Mouse (Mus musculus) heart, postnatal 0 days (tissue): ENCODE results near the gene Ccdc3. TPM values are rescaled to one million over a fixed set of nuclear protein-coding genes. Genes with fewer than 3 reads are reported as not detected.

Source experiments
- ATAC-seq: fragments of 200-750 bp; cut with Nextera tagmentation; 2 replicates; pipeline ENCODE4 v1.8.0; 2017; ENCODE audit warnings: low read depth, moderate number of reproducible peaks, moderate library complexity; ENCODE audit not compliant: insufficient read depth
- DNase-seq: peaks from one replicate; pipeline ENCODE4 v3.0.0-alpha.2; 2016; ENCODE audit warnings: low spot score
- H3K27ac ChIP-seq: fragments of 300-500 bp; sonication (generic); 2 replicates; pipeline ENCODE4 v1.5.1; 2014; ENCODE audit warnings: low read depth, mild to moderate bottlenecking
- H3K27me3 ChIP-seq: fragments of 300-500 bp; sonication (generic); 2 replicates; pipeline ENCODE4 v1.6.1; 2014; ENCODE audit warnings: low read length, mixed read lengths; ENCODE audit not compliant: control insufficient read depth, insufficient read depth
- H3K36me3 ChIP-seq: fragments of 300-500 bp; sonication (generic); replicated peaks from 2 replicates; pipeline ENCODE4 v1.6.1; 2014; ENCODE audit warnings: low read length, mixed read lengths; ENCODE audit not compliant: control insufficient read depth, insufficient read depth
- H3K4me1 ChIP-seq: fragments of 300-500 bp; sonication (generic); 2 replicates; pipeline ENCODE4 v1.6.1; 2014; ENCODE audit warnings: antibody characterized with exemption; ENCODE audit not compliant: control insufficient read depth, insufficient read depth
- H3K4me2 ChIP-seq: fragments of 300-500 bp; sonication (generic); 2 replicates; pipeline ENCODE4 v1.6.1; 2014; ENCODE audit warnings: low read depth, mild to moderate bottlenecking, low read length, moderate library complexity
- H3K4me3 ChIP-seq: fragments of 300-500 bp; sonication (generic); 2 replicates; pipeline ENCODE4 v1.5.1; 2014; ENCODE audit warnings: low read depth, low read length
- H3K9ac ChIP-seq: fragments of 300-500 bp; sonication (generic); replicated peaks from 2 replicates; pipeline ENCODE4 v1.6.1; 2014; ENCODE audit warnings: low read depth, low read length, mixed read lengths
- H3K9me3 ChIP-seq: fragments of 300-500 bp; sonication (generic); replicated peaks from 2 replicates; pipeline ENCODE4 v1.6.1; 2016; ENCODE audit warnings: low read length; ENCODE audit not compliant: control insufficient read depth
- CTCF ChIP-seq: IDR thresholded peaks from 2 replicates; pipeline ENCODE4 v1.5.1; 2016; ENCODE audit warnings: antibody characterized with exemption, control low read depth, low read depth
- EP300 ChIP-seq: IDR thresholded peaks from 2 replicates; pipeline ENCODE4 v1.6.1; 2016; ENCODE audit warnings: antibody characterized with exemption, low read depth
- WGBS: fragments of 180-500 bp; shearing (Covaris S2); extraction: QIAGEN DNeasy Blood & Tissue Kit; methylation state at CpG from one replicate; pipeline ENCODE4 v1.1.7; 2014; 5-methylcytosine and 5-hydroxymethylcytosine counted together
- polyA plus RNA-seq: library from polyadenylated mRNA; unstranded; fragments of >200 nt; fragmentation: Nextera tagmentation; extraction: Ambion mirVana; gene quantifications from 2 replicates; pipeline ENCODE4 v1.2.1, GENCODE M21; 2015
- total RNA-seq: library from RNA; depleted of rRNA; stranded (reverse); fragments of >200 nt; gene quantifications from 2 replicates; pipeline ENCODE4 v1.2.3, GENCODE M21; 2014; ENCODE audit warnings: low replicate concordance

Gene Ccdc3
- total and polyA plus RNA-seq, 2 experiments from 2014 or later = 3.7 to 9.7 TPM

GRCm38 (mm10) chr2:5206651-5207050, 69.1 kb downstream of the Ccdc3 start:
- Histone ChIP-seq H3K4me1 (no peaks in the 10 kb centered on the region), H3K36me3 (no peaks in the 10 kb centered on the region), H3K4me2 (no peak overlapping the region), H3K4me3 (no peak overlapping the region), H3K9ac (no peak overlapping the region), H3K9me3 (no peaks in the 10 kb centered on the region), H3K27ac (no peak overlapping the region), H3K27me3 (no peaks in the 10 kb centered on the region)
- TF ChIP-seq EP300 (no peak), CTCF (no peak)
- ATAC-seq = no peak
- WGBS = 74% methylated on average over 3 of the region's 3 CpGs
- no peak for DNase-seq

DNA sequence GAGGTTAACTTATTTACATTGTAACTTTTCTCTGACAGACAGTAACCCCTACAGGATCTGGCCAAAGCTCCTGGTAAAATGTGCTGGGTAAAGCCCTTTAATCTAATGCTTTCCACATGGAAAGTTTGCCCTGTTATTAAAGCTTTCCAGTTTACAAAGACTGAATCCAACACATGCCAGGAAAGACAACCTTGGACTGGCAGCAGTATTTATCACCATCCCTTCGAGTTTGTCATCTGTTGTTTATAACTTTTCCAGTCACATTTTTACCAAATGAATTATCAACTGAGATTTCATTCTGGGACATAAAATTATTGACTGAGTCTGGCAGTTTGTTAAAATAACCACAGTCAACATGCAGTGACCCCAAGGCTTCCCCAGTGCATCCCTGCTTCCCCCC, 77.0 kb downstream of the Ccdc3 start:
- H3K9ac ChIP-seq = no peak overlapping the region
- H3K4me2 ChIP-seq = no peak overlapping the region
- H3K27ac ChIP-seq = no peak overlapping the region
- no peak for TF ChIP-seq CTCF
- no peak for TF ChIP-seq EP300
- ATAC-seq (no peak), DNase-seq (no peak)
- no peaks in the 10 kb centered on the region for H3K4me1 ChIP-seq
- no peaks in the 10 kb centered on the region for H3K9me3 ChIP-seq
- no peaks in the 10 kb centered on the region for H3K27me3 ChIP-seq
- WGBS = 37% methylated on average over 1 of the region's 1 CpGs
- H3K4me3 ChIP-seq = no peak overlapping the region
- H3K36me3 ChIP-seq = no peaks in the 10 kb centered on the region

GRCm38 (mm10) chr2:5215252-5215815, 77.8 kb downstream of the Ccdc3 start:
- Histone ChIP-seq H3K4me2 (no peak overlapping the region), H3K4me1 (no peaks in the 10 kb centered on the region), H3K27ac (no peak overlapping the region), H3K4me3 (no peak overlapping the region), H3K36me3 (no peaks in the 10 kb centered on the region), H3K9ac (no peak overlapping the region), H3K27me3 (no peaks in the 10 kb centered on the region), H3K9me3 (no peaks in the 10 kb centered on the region)
- DNase-seq (no peak), ATAC-seq (no peak)
- TF ChIP-seq CTCF (no peak), EP300 (no peak)
- WGBS = 56% methylated on average over 9 of the region's 9 CpGs

DNA sequence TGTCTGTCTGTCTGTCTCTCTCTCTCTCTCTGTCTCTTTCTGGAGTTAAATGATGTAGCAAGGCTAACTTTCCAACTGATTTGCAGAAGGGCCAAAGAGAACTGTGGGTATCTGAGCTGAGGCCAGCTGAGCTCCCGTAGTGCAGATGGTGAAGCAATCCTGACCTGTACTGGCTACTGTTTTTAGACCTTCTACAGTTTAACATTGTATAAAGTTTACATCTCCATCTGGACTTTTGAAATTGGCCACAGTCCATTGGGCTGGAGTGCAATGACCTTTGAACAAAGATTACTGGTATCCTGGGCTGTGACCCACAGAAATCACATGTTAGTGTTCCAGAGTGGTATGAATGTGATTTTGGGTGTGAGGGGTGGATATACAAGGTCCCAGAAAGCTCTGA, 81.6 kb downstream of the Ccdc3 start:
- H3K27ac ChIP-seq = no peak overlapping the region
- no peaks in the 10 kb centered on the region for H3K36me3 ChIP-seq
- no peaks in the 10 kb centered on the region for H3K4me1 ChIP-seq
- no peak overlapping the region for H3K9ac ChIP-seq
- no peak overlapping the region for H3K4me2 ChIP-seq
- no peak for ATAC-seq
- DNase-seq = no peak
- H3K9me3 ChIP-seq = no peaks in the 10 kb centered on the region
- TF ChIP-seq CTCF (no peak), EP300 (no peak)
- H3K4me3 ChIP-seq = no peak overlapping the region
- WGBS = 55% methylated on average over 1 of the region's 1 CpGs
- H3K27me3 ChIP-seq = no peaks in the 10 kb centered on the region

- Histone ChIP-seq H3K9me3 (no peaks in the 10 kb centered on the region), H3K4me1 (no peaks in the 10 kb centered on the region), H3K4me3 (no peak overlapping the region), H3K27ac (no peak overlapping the region), H3K27me3 (no peaks in the 10 kb centered on the region), H3K4me2 (no peak overlapping the region), H3K9ac (no peak overlapping the region), H3K36me3 (no peaks in the 10 kb centered on the region)
- no peak for TF ChIP-seq CTCF
- TF ChIP-seq EP300 = no peak
- WGBS = 87% methylated on average over 1 of the region's 1 CpGs
- ATAC-seq (no peak), DNase-seq (no peak)
Measured at GRCm38 (mm10) chr2:5219847-5220375, 82.3 kb downstream of the Ccdc3 start.

DNA sequence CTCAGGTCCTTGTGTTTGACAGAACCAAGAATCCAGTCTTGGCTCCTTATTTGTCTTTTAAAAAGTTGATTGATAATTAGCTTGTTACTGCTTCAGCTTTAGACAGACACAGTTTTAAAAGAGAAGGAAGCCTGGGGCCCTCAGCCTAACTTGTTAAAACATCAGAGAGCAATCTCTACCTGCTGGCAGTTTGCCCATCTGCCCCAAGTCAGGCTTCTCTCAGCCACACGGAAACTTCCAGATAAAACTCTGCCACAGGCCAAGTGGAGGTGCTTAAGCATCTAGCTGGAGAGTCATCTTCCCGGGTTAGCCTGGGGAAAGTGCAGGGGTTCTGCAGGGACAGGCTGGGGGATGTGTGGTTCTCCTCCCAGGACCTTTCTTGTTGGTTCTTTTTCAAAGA, 85.0 kb downstream of the Ccdc3 start:
- DNase-seq (no peak), ATAC-seq (no peak)
- Histone ChIP-seq H3K27me3 (no peaks in the 10 kb centered on the region), H3K27ac (no peak overlapping the region), H3K9me3 (no peaks in the 10 kb centered on the region), H3K36me3 (no peaks in the 10 kb centered on the region), H3K4me3 (no peak overlapping the region), H3K9ac (no peak overlapping the region), H3K4me1 (no peaks in the 10 kb centered on the region), H3K4me2 (no peak overlapping the region)
- TF ChIP-seq CTCF (no peak), EP300 (no peak)
- WGBS = 21% methylated on average over 2 of the region's 2 CpGs
